Mouse (Mus musculus) left cerebral cortex, adult 11 months (tissue): ENCODE results near the gene Ints3.

ENCODE experiments used
- DNase-seq: peaks from one replicate; pipeline ENCODE4 v3.0.0; 2022; ENCODE audit warnings: low spot score

Ints3 gene

GRCm38 (mm10) chr3:90445417-90446200 is 12.2 kb upstream of the Ints3 start:
- no peak for DNase-seq

- no peak for DNase-seq
Observed at GRCm38 (mm10) chr3:90443977-90444376, 10.6 kb upstream of the Ints3 start.

GRCm38 (mm10) chr3:90440756-90441155 is 7.3 kb upstream of the Ints3 start:
- no peak for DNase-seq

- no peak for DNase-seq
Observed at GRCm38 (mm10) chr3:90437131-90437530, 3.7 kb upstream of the Ints3 start.

GRCm38 (mm10) chr3:90434073-90434730 is 780 bp upstream of the Ints3 start:
- no peak for DNase-seq

- peak; percentile 36 for DNase-seq
Observed at GRCm38 (mm10) chr3:90432811-90433219, 607 bp downstream of the Ints3 start.

GRCm38 (mm10) chr3:90432348-90432747 is 1.1 kb downstream of the Ints3 start:
- no peak for DNase-seq

- DNase-seq, result no peak
Observed at GRCm38 (mm10) chr3:90429576-90429975, 3.8 kb downstream of the Ints3 start.

GRCm38 (mm10) chr3:90428186-90428585 is 5.2 kb downstream of the Ints3 start:
- DNase-seq, result no peak

- no peak for DNase-seq
Observed at GRCm38 (mm10) chr3:90427574-90427973, 5.8 kb downstream of the Ints3 start.

- DNase-seq, result no peak
Observed at GRCm38 (mm10) chr3:90425499-90425898, 7.9 kb downstream of the Ints3 start.

- no peak for DNase-seq
Observed at GRCm38 (mm10) chr3:90423549-90423948, 9.9 kb downstream of the Ints3 start.

- no peak for DNase-seq
Observed at GRCm38 (mm10) chr3:90420696-90421095, 12.7 kb downstream of the Ints3 start.

GRCm38 (mm10) chr3:90413011-90413396 is 20.4 kb downstream of the Ints3 start:
- no peak for DNase-seq

- no peak for DNase-seq
Observed at GRCm38 (mm10) chr3:90412312-90413010, 21.0 kb downstream of the Ints3 start.

GRCm38 (mm10) chr3:90408721-90409120 is 24.7 kb downstream of the Ints3 start:
- DNase-seq, result no peak

GRCm38 (mm10) chr3:90406414-90406813 is 27.0 kb downstream of the Ints3 start:
- no peak for DNase-seq

GRCm38 (mm10) chr3:90404609-90405008 is 28.8 kb downstream of the Ints3 start:
- no peak for DNase-seq

- DNase-seq, result no peak
Observed at GRCm38 (mm10) chr3:90404121-90404520, 29.3 kb downstream of the Ints3 start.

- DNase-seq, result no peak
Observed at GRCm38 (mm10) chr3:90400993-90401392, 32.4 kb downstream of the Ints3 start.

- no peak for DNase-seq
Observed at GRCm38 (mm10) chr3:90395629-90396028, 37.8 kb downstream of the Ints3 start.

- no peak for DNase-seq
Observed at GRCm38 (mm10) chr3:90392661-90393060, 40.8 kb downstream of the Ints3 start.

GRCm38 (mm10) chr3:90391941-90392340 is 41.5 kb downstream of the Ints3 start:
- no peak for DNase-seq
